Mouse (Mus musculus) liver, adult (tissue): ENCODE measurements around the gene Gal3st3.

ENCODE experiments used
- GATA4 ChIP-seq: IDR thresholded peaks from 2 replicates; pipeline ENCODE4 v1.6.1; 2014; ENCODE audit warnings: mild to moderate bottlenecking, low read length; ENCODE audit not compliant: insufficient replicate concordance

Gene Gal3st3

GRCm38 (mm10) chr19:5297903-5298800 is at the start of gene Gal3st3:
TSS of gene Gal3st3 (plus strand) at chr19:5298331.
- TF ChIP-seq GATA4: no peak

DNA sequence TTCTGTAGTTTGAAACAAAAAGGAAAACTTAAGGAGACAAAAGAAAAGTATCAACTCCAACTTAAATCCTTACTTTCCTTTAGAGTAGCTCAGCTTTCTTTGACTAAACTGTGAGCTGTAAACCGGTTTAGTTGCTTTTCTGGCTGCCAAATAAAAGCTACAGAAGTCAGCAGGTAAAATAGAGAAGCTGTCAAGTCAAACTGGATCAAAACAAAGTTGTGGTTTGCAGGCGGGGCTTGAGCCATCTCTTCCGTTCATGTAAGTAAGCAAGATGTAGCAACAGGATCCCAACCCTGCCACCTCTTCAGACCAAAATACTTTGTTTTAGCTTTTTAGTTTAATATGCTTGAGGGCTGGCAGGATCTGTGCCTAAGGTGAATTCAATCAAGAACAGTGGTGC is 41.0 kb upstream of the Gal3st3 start:
- no peak for TF ChIP-seq GATA4

- no peak for TF ChIP-seq GATA4
These were observed 31.1 kb upstream of the Gal3st3 start for GRCm38 (mm10) chr19:5267015-5267414.

- no peak for TF ChIP-seq GATA4
These were observed 30.1 kb upstream of the Gal3st3 start for GRCm38 (mm10) chr19:5268017-5268416.

- TF ChIP-seq GATA4: no peak
These were observed 29.3 kb upstream of the Gal3st3 start for GRCm38 (mm10) chr19:5268875-5269274.

DNA sequence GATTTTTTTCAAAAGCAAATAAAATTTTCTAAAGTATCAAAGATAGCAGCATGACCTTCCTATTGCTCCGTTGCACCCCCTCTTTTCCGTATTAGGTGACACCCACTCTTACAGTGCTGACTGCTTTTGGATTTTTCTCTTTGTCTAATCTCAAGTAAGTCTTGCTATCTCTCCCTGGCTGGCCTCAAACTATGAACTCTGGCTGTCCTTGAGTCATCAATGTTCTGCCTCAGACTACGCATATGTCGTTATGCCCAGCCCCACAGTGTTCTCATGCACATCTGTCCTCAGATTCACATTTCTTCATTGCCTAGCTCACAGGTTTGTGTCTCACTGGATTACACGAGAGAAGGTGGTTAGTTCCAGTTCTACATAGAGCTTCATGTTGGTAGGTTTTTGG is 28.7 kb upstream of the Gal3st3 start:
- TF ChIP-seq GATA4: no peak

DNA sequence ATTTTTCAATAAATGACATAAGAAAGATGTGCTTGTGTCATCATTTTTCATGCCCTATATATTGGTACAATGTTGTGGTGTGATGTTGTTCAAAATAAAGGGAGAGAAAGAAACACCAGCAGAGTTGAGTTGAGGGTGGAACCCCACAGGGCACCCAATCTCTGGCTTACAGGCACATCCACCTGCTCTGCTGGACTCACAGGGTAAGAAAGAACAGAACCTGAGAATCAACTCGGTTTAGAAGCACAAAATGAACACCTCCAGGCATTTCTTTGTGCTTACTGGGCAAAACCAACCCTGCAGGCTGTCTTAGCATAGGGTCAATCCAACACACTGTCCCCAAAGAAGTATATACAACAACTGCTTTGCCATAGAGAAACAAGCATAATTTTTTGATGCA is 26.7 kb upstream of the Gal3st3 start:
- TF ChIP-seq GATA4: no peak

DNA sequence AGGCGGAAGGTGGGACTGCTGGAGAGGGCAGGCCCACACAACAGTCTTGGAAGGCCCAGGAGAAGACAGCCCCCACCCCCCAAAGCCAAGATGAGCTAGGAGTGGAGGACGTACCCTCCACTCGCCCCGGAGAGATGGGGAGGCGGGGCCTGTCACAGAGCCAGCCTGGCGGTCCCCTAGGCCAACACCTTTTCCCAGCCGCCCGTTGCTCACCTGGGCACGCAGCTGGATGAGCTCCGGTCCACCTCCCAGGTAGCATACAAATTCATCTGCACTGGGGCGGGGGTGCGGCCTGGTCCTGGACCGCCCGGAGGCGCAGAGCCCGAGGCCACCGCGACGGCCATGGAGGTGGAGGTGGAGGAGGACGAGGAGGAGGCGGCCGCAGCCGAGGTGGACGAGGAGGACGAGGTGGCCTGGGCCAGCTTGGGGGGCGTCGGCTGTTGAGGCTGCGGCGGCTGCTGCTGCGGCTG is 25.8 kb upstream of the Gal3st3 start:
- TF ChIP-seq GATA4: no peak

DNA sequence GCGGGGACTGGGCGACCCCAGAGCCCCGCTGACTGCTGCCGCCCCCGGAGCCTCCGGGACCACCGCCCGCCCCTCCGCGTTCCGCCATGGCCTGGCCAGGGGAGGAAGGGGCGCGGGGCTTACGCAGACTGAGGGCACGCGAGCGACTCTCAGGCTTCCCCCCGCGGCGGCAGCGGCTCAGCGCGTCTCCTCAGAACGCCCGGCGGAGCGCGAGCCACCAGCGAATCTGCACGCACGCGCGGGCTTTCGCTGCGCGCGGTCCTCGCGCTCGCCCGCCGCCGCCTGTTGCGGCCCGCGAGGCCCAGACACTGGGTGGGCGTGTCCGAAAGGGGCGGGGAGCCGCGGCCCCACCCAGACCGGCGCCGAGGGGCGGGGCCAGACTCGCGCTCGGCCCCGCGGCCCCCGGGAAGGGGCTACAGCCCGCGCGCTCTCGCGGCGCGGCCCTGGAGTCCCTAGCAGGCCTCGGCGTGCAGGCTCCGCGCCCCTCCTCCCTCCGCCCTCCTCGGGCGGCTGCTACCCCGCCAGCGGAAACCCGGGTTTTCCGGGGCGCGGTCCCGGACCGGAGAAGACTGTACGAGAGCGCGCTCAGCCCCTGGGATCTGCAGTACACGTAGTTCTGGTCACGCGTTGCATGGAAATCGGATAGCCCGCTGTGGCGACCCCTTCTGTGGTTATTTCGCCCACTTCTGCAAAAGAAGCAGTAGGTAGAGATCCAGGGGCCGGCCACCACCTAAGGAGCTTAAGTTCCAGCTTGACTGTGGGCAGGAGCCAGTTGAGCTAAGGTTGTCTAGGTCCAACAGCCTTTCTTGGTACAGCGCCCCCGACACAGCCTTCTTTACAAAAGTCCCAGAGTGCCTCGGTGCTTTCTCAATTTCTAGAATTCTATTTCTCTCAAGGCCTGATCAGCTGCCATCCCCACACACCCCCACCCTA is 25.1 kb upstream of the Gal3st3 start, which contains the start of gene Pacs1:
Pacs1 (minus strand) TSS at position 319 of the 933 bp plus-strand sequence.
- peak; percentile 35; the same call in 1 of the 2 replicates for TF ChIP-seq GATA4

DNA sequence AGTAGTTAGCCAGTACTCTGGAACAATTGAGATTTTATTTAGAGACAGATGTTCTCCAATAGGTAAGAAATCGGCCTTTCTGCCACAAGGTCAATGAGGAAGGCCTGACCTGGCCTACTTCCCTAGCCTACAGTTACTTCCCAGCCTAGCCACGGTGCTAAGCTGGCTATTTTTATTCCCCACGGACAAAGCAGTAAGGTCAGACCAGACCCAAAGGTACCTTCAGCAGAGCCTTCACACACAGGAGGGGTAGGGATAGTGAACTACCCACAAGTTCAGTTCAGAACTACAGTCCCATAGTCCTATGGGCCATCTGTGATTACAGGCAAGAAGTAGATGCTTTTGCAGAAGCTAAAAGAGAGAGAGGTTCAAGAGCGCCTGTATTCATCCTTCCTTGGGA is 24.2 kb upstream of the Gal3st3 start:
- no peak for TF ChIP-seq GATA4

DNA sequence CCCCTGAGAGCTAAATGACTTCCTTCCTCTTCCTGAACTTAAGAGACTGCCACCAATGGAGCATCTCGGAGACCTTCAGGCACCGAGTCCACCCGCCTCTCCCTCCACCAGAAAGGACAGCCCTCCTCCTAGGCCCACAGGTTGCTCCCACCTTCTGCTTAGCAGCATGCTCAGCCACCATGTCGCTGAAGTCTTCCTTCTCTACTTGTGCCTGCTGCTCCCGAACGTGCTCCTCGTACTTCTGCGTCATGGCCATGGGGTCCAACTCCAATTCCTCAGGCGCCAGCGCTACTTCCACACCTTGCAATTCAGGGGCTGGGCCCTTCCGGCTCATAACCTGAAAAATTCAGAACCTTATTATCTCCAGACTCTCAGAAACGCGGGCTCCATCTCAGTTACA is 23.5 kb upstream of the Gal3st3 start:
- no peak for TF ChIP-seq GATA4

DNA sequence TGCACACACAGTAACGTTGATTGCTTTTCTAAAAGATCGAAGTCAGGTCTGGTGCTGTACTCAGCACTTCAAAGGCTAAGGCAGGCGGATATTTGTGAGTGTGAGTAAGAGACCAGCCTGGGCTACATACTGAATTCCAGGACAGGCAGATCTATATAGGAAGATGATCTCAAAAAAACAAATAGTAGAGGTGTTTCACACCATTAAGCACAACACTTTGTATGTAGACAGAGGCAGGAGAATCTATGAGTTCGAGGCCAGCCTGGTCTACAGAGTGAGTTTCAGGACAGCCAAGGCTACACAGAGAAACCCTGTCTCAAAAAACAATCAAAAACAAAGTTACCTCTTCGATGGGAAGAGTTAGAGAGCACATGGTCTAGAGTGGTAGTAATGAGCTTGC is 22.4 kb upstream of the Gal3st3 start:
- TF ChIP-seq GATA4: no peak

DNA sequence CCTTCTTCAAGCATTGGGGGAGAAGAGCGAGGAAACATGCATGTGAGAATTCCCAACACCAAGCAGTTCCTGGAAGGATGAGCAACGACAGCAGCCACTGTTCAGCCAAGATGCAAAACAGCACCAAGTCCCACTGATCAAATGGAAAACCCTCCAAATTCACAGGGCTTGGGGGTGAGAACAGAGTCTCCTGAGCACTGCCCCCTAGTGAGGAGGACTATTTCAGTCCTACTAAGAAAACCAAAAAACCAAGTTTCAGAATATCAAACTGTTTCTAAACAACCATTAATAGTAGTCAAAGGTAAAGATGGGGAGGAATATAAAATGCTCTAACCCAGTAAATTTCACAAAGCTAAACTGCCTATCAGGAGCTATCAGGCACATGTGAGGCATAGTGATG is 21.6 kb upstream of the Gal3st3 start:
- no peak for TF ChIP-seq GATA4

DNA sequence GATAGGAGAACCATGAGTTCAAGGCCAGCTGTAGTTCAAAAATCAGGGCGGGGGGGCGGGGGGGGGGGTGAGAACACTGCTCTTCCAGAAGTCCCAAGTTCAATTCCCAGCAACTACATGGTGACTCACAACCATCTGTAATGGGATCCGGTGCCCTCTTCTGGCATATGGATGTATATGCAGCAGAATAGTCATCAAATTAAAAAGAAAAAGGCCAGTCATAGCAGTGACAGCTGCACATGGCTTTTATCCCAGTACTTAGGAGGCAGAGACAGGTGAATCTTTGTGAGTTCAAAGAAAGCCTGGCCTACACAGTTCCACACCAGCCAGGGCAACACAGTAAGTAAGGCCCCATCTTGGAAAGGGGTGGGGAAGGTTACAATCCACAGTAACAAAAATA is 21.0 kb upstream of the Gal3st3 start:
- TF ChIP-seq GATA4: no peak

DNA sequence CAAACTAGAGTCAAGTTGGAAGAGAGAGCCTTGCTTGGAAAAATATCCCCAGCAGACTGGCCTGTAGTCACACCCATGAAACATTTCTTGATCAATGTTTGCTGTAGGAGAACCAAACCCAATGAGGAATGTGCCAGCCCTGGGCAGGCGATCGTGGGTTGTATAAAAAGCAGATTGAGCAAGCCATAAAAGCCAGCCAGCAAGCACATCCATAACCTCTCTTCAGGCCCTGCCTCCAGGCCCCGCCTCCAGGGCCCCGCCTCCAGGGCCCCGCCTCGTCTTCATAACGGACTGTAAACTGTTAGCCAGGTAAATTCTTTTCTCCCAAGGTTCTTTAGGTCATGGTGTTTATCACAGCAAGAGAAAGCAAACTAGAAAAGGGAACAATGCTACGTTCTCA is 19.8 kb upstream of the Gal3st3 start:
- no peak for TF ChIP-seq GATA4
